Mouse (Mus musculus): ENCODE results near the gene Ccdc191. TPM values are rescaled to one million over a fixed set of nuclear protein-coding genes. Genes with fewer than 3 reads are reported as not detected.

The Ccdc191 gene
- polyA plus RNA-seq (2017; shearing (Covaris generic)), result 10 to 100 TPM in 2 of 3 experiments, 1 to 10 TPM in 1; 7.2 to 24.6 (median 15.0) TPM

DNA sequence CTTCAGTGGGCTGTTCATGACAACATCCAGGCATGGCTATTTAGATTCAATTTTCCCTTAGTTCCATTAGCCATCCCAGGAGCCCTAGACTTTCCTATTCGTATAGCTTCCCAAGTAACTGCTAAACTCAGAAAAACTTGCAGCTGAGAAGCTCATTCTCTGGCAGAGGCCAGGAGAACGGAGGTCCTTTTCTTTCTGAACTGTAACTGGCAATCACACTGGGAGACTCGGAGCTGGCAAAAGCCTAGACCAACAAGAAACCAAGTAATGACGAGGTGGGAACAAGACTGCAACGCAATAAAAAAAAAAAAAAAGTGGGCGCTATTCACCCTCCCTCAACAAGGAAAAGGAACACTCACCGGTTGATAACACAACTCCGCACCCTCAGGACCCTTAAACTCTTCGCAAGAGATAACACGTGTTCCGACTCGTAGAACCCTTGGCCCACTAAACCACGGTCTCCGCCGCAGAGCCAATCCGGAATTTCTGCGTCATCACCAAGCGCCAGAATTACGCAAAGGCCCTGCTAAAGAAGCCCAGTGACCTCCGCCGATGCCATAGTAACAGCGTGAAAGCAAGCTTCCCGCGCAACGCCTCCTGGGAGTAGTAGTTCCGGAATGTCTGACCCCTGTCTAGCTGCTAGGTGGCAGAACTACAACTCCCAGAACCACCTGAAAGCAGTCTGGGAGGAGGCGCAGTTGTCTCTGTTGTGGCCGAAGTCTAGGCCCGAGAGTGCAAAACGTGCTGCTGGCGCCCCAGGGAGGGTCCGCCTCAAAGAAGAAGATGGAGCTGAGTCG is at the start of gene Ccdc191:
Gene Ccdc191, plus strand, starts transcription at position 593 of the 797 bp plus-strand sequence.
- ATAC-seq, result peak; percentile 98

DNA sequence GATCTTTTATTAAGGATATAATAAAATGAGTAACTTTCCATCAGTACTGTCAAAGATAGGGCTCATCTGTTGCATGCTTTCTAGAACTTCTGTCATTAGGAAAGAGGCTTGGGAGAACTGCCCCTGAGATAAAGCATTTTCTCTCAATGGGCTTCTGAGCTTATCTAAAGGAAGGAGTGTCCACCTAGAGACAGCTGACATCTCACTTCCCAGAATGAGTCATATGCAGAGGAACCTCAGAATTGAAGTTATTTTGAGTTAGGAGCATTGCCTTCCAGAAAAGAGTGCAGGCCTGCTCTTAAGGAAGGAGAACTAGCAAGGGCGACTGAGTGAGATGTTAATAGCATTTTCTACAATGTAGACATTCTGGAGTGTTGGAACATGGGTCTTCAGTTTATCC is 48.4 kb upstream of the Ccdc191 start:
- ATAC-seq, result no peak

DNA sequence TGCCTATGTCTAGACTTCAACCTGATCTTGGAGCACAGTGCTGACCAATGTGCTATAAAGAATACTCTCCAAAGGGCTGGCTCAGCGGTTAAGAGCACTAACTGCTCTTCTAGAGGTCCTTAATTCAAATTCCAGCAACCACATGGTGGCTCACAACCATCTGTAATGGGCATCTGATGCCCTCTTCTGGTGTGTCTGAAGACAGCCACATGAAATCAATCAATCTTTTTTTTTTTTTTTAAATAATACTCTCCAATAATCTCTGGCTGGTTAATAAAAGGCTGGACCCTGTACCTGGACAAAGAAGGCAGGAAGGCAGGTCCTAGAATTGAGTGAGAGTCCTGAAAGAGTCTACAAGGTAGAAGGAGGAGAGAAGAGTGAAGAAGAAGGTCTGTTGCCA is 39.8 kb upstream of the Ccdc191 start:
- no peak for ATAC-seq

GRCm38 (mm10) chr16:43858941-43859476 is 30.6 kb upstream of the Ccdc191 start:
- ATAC-seq, result no peak

DNA sequence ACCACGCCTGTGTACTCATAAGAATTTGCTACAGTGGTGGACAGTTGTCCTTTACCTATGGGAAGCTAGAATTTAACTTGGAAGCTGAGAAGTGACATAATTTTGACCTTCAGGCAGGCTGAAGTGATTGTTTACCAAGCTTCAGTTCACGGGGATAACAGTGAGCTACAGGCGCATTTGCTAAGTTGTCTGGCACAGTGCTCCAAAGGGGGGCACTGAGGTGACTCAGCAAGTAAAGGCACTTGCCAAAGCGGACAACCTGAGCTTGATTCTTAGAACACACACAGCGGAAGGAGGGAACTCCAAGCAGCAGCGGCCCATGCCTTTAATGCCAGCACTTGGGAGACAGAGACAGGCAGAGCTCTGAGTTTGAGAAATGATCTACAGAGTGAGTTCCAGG is 29.0 kb upstream of the Ccdc191 start:
- ATAC-seq, result no peak

DNA sequence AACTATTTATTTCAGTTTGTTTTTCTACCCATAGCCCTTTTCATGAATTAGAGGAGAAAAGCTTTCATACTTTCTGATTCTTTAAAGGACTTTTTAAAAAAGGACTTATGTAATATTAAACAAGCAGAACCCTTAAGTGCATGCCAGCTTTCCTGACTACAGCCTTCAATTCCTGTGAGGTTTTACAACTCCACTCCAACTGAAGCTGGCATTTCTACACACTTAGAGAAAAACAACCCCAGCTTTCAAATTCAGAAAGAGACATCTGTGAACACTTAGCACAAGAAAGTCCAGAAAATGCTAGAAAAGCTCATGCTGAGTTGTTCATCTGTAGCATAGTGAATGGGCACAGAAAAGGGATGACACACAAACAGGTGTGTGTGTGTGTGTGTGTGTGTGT is 19.8 kb upstream of the Ccdc191 start:
- no peak for ATAC-seq

GRCm38 (mm10) chr16:43871419-43871818 is 18.2 kb upstream of the Ccdc191 start:
- ATAC-seq, result no peak

DNA sequence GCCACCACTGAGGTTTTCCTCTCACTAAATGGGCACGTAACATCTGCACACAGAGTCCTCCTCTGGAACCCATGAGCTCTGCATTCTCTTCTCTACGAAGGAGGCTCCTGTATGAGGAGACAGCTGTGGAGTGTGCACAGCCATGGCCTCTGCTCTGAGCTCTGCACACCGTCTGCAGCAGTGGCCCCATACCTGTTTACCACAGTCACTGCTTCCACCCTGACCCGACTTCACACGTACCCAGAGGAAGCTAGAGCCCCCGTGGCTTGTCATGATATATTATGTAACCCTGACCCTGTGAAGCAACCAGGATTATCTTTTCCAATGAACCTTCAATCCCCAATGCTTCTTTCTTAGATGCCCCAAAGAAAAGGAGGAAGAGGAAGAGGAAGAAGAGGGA is 9.8 kb upstream of the Ccdc191 start:
- no peak for ATAC-seq

- ATAC-seq, result no peak
These were observed 8.0 kb upstream of the Ccdc191 start for GRCm38 (mm10) chr16:43881636-43882035.

GRCm38 (mm10) chr16:43882329-43882728 is 7.3 kb upstream of the Ccdc191 start:
- no peak for ATAC-seq

DNA sequence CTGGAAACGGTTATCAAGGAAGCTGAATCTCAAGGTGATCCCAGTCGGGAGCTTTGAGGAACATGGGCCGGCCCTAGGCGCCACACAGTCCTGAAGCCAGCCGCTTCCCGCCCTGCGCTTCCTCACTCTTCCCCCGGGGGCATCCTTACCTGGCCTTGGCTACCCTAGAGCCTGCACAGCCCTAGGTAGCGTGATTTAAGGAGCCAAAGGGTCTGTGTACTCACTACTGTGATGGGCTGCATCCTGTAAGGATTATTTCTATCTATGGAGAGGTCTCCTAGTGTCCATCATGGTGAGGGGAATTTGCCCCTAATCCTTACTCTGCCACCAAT is 371 bp downstream of the Ccdc191 start:
- peak; percentile 83 for ATAC-seq

GRCm38 (mm10) chr16:43890747-43891336 is 1.2 kb downstream of the Ccdc191 start:
- no peak for ATAC-seq

GRCm38 (mm10) chr16:43894501-43894900 is 4.9 kb downstream of the Ccdc191 start:
- no peak for ATAC-seq

DNA sequence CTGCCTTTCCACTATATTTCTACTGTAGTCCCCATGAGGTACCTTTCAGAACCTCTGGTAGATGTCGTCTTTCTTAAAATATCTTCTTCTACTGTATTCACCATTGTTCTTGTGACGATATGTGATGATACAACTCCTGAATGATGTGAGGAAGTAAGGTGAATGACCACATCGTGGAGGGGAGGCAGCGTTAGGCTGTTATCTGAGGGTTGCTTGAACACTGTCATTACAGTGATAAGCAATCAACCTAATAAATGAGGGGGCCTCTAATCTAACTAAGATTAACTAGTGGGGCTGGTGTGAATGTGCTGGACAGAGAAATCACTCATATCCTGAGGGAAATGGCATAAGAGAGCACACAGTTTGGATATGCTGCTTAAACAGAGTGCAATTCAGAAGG is 10.5 kb downstream of the Ccdc191 start:
- ATAC-seq, result no peak

GRCm38 (mm10) chr16:43900571-43900970 is 11.0 kb downstream of the Ccdc191 start:
- ATAC-seq, result peak; percentile 64

DNA sequence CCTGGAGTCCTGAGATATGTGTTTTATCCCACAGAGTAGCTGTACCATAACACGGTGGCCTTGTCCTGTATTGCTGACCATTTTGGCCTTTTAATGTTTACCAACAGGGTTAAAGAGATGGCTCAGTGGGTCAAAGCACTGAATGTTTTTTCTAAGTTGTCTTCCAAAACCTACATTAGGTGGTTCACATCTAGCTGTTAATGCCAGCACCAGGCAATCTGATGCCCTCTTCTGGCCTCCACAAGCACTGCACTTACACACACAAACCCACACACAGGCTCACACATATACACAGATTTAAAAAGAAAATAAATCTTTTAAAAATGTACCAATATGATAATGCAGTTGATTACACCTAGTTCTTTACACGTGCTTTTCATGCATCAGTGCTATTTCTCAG is 19.3 kb downstream of the Ccdc191 start:
- ATAC-seq, result no peak

DNA sequence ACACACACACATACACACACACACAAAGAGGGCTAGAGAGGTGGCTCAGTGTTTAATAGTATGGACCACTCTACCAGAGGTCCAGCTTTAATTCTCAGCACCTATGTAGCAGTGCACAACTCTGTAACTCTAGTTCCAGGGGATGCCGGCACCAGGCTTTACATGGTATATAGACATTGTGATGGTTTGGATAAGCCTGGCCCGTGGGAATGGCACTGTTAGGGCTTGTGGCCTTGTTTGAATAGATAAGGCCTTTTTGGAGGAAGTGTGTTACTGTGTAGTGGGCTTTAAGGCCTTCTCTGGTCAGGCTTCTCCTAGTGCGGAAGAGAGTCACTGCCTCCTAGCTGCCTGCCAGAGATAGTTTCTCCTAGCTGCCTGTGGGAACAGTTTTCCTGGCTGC is 29.3 kb downstream of the Ccdc191 start:
- no peak for ATAC-seq

- no peak for ATAC-seq
These were observed 32.4 kb downstream of the Ccdc191 start for GRCm38 (mm10) chr16:43922024-43922423.

DNA sequence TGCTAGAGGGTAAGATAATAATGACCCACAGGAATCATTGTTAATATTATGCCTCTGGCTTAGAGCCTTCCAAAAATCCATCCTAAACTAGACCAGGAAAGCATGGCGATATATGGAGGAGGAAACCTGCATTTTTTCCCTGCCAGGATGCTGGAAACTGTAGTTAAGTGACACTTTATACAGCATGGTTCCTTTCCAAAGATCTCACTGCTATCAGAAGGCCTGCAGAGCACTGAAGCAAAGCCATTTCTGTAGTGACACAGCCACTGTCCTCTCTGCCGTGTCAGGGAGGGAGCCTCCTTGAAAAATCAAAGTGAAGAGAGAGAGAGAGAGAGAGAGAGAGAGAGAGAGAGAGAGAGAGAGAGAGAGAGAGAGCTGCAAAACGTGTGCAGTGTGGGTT is 33.0 kb downstream of the Ccdc191 start:
- no peak for ATAC-seq

DNA sequence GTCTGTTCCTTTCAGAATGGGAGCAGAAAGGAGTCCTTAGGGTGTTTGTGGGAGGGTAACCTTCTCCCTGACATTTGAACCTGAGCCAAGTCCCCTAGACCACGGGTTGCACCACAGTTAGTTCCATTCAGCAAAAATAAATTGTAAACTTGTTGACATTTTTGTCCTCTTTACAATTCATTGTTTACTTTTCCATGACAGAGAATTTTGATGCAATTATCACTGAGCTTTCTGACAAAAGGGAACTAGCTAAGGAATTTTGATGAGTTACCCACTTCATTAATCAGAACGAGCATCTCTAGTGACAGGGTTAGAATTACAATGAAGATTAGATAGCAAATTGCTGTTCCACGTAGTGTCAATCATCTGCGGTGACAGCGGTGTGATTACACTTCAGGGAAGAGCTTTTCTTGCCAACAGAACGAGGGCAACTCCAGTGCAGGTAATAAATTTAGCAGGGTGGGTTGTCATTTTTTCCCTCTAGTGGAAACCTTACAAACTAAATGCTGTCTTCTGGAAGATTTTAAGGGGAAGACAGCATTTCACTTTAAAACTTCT is 35.5 kb downstream of the Ccdc191 start:
- ATAC-seq, result no peak

DNA sequence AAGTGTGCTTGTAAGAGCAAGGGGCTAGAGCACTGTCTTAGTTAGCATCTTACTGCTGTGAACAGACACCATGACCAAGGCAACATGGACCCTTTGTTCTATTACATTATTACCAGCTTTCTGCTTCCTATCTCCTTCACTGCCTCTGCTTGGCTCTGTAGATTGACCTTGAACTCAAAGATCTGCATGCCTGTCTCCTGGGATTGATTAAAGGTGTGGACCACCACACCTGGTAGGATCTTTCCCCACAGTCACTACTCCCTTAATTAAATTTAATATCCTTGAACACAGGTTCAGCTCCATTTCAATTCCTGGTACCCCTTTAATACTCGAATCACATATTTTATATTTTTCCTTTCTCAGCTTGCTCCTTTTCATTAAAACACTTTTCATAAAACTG is 36.2 kb downstream of the Ccdc191 start:
- ATAC-seq, result no peak

DNA sequence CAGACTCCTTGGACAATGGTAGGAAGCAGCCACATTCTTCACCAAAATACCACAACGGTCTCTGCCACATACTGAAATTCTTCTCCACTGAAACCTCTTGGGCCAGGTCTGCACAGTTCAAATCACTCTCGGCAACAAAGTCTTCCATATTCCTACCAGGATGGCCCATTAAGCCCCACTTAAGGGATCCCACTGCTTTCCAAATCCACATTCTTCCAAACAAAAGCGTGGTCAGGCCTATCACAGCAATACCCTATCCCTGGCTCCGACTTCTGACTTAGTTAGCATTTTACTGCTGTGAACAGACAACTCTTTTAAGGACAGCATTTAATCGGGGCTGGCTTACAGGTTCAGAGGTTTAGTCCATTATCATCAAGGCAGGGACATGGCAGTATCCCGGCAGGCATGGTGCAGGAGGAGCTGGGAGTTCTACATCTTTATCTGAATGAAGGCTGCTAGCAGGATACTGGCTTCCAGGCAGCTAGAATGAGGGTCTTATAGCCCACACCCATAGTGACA is 36.8 kb downstream of the Ccdc191 start, which contains the start of gene Qtrt2:
Gene Qtrt2, minus strand, starts transcription at position 469 of the 519 bp plus-strand sequence.
- ATAC-seq, result no peak

- ATAC-seq, result no peak
These were observed 41.0 kb downstream of the Ccdc191 start for GRCm38 (mm10) chr16:43930577-43930976.

- no peak for ATAC-seq
These were observed 41.9 kb downstream of the Ccdc191 start for GRCm38 (mm10) chr16:43931502-43931901.

All from inflammation-experienced regulatory T-cells, adult 6 months (primary cell).